Mouse (Mus musculus): ENCODE data around the gene Ptgdr. TPM values are rescaled to one million over a fixed set of nuclear protein-coding genes. Genes with fewer than 3 reads are reported as not detected.
"Not testable (repeated sequence)": the region's sequence is repeated elsewhere in the genome, so short reads cannot be mapped to it uniquely, and the experiment has no call there.

Gene Ptgdr
- polyA plus RNA-seq, 1 experiment from 2014 or later: not detected

DNA sequence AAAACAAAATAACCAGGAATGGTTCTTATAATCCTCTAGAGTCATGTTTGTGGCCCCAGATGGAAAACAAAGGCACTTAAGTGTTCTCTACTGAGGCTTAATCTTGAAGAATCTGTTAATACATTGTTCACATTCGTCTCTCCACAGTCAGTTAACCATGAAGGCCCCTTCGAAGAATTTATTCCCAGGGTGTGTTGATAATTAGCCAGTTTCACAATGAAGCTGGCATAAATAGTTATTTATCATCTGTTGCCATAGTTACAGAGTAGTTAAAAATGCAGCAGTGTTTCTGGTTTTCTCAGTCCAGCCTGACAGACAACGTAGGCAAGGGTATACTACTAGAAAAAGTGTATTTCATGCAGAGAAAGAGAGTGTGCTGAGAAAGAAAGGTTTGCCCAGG, 25.0 kb downstream of the Ptgdr start:
- not testable (repeated sequence) for H3K27me3 ChIP-seq (ENCODE audit: control insufficient read depth, insufficient read depth, low read length); H3K9me3 ChIP-seq (replicated peaks; ENCODE audit: control insufficient read depth, low read length); H3K27ac ChIP-seq (ENCODE audit: low read depth, low read length); ATAC-seq (replicated peaks; ENCODE audit: insufficient number of reproducible peaks, low FRiP score, low TSS enrichment); H3K4me2 ChIP-seq; H3K4me3 ChIP-seq (ENCODE audit: low read depth, low read length); H3K36me3 ChIP-seq (ENCODE audit: control insufficient read depth, insufficient read depth, low read length); H3K4me1 ChIP-seq (ENCODE audit: control insufficient read depth, insufficient read depth, low read length); H3K9ac ChIP-seq (ENCODE audit: low read depth, low read length)
- WGBS (ENCODE audit: insufficient replicate concordance): 59% methylated on average over 2 of the region's 3 CpGs

DNA sequence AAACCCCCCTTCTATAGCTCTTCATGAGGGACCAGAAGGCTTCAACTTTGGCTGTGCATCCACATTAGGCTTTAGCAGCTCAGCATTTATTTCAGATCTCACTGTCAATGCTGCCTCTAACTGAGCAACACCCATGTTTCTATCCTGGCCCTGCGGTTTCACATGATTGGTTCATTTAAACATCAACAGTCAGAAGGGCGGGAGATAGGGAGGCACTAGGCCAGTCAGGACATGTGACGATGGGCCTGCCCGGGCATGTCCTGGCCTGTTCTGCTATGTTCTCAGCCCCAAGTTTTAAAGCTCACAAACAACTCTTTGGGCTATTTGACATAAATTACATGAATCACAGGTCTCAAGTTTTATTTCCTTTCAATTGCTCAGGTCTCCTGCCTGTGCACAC, 26.1 kb downstream of the Ptgdr start:
- H3K4me1 ChIP-seq (ENCODE audit: control insufficient read depth, insufficient read depth, low read length); H3K36me3 ChIP-seq (ENCODE audit: control insufficient read depth, insufficient read depth, low read length); H3K9me3 ChIP-seq (replicated peaks; ENCODE audit: control insufficient read depth, low read length); H3K4me3 ChIP-seq (ENCODE audit: low read depth, low read length); H3K27me3 ChIP-seq (ENCODE audit: control insufficient read depth, insufficient read depth, low read length); H3K9ac ChIP-seq (ENCODE audit: low read depth, low read length); H3K4me2 ChIP-seq; ATAC-seq (replicated peaks; ENCODE audit: insufficient number of reproducible peaks, low FRiP score, low TSS enrichment); H3K27ac ChIP-seq (ENCODE audit: low read depth, low read length): not testable (repeated sequence)
- WGBS (ENCODE audit: insufficient replicate concordance): 86% methylated on average over 4 of the region's 4 CpGs

DNA sequence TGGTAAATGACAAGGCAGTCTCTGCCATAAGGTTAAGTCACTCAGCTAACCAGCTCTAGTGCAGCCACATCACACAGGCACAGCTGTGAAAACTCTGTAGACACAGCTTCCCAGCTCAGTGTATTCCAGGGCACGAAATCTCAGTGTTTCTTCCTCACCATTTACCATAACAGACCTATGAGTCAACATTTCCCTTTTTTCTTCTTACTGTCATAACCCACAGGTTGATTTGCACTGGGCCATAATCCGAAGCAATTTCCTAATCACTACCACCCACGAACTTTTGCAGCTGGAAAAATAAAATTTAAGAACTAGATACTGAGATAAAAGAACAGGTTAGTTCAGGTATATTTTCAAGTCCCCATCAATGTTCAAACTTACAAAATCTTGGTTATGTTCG, 31.4 kb downstream of the Ptgdr start:
- ATAC-seq (replicated peaks; ENCODE audit: insufficient number of reproducible peaks, low FRiP score, low TSS enrichment): no peak
- Histone ChIP-seq H3K36me3 (ENCODE audit: control insufficient read depth, insufficient read depth, low read length) (no peaks in the 10 kb centered on the region), H3K9me3 (replicated peaks; ENCODE audit: control insufficient read depth, low read length) (no peaks in the 10 kb centered on the region), H3K27ac (ENCODE audit: low read depth, low read length) (no peak overlapping the region), H3K4me1 (ENCODE audit: control insufficient read depth, insufficient read depth, low read length) (no peaks in the 10 kb centered on the region), H3K9ac (ENCODE audit: low read depth, low read length) (no peak overlapping the region), H3K4me3 (ENCODE audit: low read depth, low read length) (no peak overlapping the region), H3K27me3 (ENCODE audit: control insufficient read depth, insufficient read depth, low read length) (no peaks in the 10 kb centered on the region), H3K4me2 (no peak overlapping the region)
- 67% methylated on average over 4 of the region's 4 CpGs for WGBS (ENCODE audit: insufficient replicate concordance)

DNA sequence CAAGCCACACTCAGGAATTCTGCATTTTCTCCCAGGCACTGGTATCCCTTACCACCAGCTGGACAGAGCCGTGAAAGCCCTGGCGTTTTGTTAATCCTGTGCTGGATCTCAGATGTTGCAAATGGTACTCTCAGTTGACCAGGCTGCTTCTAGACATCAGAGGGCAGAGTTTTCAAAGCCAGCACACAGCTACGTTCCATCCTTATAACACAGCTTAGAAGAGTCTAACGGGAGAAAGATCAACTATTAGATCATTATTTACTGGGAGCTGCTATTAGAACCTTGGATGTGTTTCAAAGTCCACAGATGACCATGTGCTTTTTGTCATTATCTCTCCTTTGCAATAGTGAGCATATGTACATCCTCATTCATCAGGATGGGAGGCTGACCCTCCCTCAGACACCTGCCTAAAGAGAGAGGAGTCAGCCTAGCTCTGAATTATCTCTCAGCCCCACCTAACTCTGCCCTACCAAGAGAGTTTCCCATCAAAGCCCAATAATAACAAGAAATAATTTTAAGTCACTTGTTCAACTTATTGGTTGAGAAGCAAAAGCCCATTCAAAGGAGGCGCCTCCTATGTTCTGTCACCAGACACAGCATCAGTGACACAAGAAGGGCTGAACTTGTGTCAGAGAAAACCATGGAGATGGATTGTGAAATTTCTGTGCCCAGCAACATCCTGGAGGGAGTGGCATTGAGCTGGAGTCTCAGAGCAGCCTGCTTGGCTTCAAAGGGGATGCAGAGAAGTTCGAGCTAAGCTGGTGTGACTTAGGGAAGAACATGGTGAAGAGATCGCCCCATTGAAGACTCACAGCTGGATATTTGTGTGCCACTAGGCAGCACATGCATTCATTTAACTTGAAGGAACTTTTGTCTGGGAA, 37.8 kb downstream of the Ptgdr start:
- Histone ChIP-seq H3K9ac (ENCODE audit: low read depth, low read length) (no peak overlapping the region), H3K27ac (ENCODE audit: low read depth, low read length) (no peak overlapping the region), H3K36me3 (ENCODE audit: control insufficient read depth, insufficient read depth, low read length) (no peaks in the 10 kb centered on the region), H3K27me3 (ENCODE audit: control insufficient read depth, insufficient read depth, low read length) (no peaks in the 10 kb centered on the region), H3K4me1 (ENCODE audit: control insufficient read depth, insufficient read depth, low read length) (no peaks in the 10 kb centered on the region), H3K4me2 (no peak overlapping the region), H3K9me3 (replicated peaks; ENCODE audit: control insufficient read depth, low read length) (no peaks in the 10 kb centered on the region), H3K4me3 (ENCODE audit: low read depth, low read length) (no peak overlapping the region)
- WGBS (ENCODE audit: insufficient replicate concordance): 69% methylated on average over 7 of the region's 7 CpGs
- no peak for ATAC-seq (replicated peaks; ENCODE audit: insufficient number of reproducible peaks, low FRiP score, low TSS enrichment)

DNA sequence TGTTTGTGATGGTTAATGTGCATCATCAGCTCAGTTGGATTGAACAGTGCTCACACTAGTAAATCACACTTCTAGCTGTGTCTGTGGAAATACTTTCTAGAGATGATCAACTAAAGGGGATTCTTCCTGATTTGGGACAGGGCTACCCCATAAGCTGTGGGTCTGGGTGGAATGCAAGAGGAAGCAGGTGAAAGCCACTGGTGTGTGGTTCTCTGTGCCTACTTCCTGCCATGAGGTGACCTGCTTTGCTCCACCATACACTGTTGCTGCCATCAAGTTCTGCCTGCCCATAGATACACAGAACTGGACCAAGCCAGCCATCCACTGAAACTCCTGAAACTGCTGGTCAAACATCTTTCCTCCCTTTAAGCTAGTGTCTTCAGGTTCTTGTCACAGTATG, 46.0 kb downstream of the Ptgdr start:
- H3K4me3 ChIP-seq (ENCODE audit: low read depth, low read length); H3K27me3 ChIP-seq (ENCODE audit: control insufficient read depth, insufficient read depth, low read length); H3K9ac ChIP-seq (ENCODE audit: low read depth, low read length); H3K4me1 ChIP-seq (ENCODE audit: control insufficient read depth, insufficient read depth, low read length); H3K36me3 ChIP-seq (ENCODE audit: control insufficient read depth, insufficient read depth, low read length); H3K4me2 ChIP-seq; H3K27ac ChIP-seq (ENCODE audit: low read depth, low read length); H3K9me3 ChIP-seq (replicated peaks; ENCODE audit: control insufficient read depth, low read length); ATAC-seq (replicated peaks; ENCODE audit: insufficient number of reproducible peaks, low FRiP score, low TSS enrichment): not testable (repeated sequence)

Other genes starting within 250 kb of the Ptgdr start
- gene Gm5624, start 231.4 kb downstream of the Ptgdr start, polyA plus RNA-seq (2014; fragmentation: Nextera tagmentation; extraction: Ambion mirVana): not detected in 2 replicates
- not detected in 2 replicates for gene Gm8257, start 152.9 kb downstream of the Ptgdr start, polyA plus RNA-seq (2014; fragmentation: Nextera tagmentation; extraction: Ambion mirVana)
- not detected in 2 replicates for gene Gm8267, start 109.0 kb downstream of the Ptgdr start, polyA plus RNA-seq (2014; fragmentation: Nextera tagmentation; extraction: Ambion mirVana)
- not detected in 2 replicates for gene Ptger2, start 128.8 kb upstream of the Ptgdr start, polyA plus RNA-seq (2014; fragmentation: Nextera tagmentation; extraction: Ambion mirVana)

Measured in heart, embryonic 11.5 days (tissue).